Mouse (Mus musculus) T-helper 1 cell (primary cell): ENCODE results near the gene Fgf23.

Experiments used
- in situ Hi-C: fragments of 300-600 bp; cut with MboI, MseI; formaldehyde crosslinking; loops from one replicate; pipeline ENCODE4 v1.15.1; 2025; ENCODE audit warnings: high pct_unique_total_duplicates

Fgf23 gene

GRCm38 (mm10) chr6:127109402-127109930 lies 36.8 kb downstream of the Fgf23 start, which contains the start of gene Tigar:
Gene Tigar (minus strand): TSS chr6:127109557.
- in situ Hi-C loops: no loop called here

DNA sequence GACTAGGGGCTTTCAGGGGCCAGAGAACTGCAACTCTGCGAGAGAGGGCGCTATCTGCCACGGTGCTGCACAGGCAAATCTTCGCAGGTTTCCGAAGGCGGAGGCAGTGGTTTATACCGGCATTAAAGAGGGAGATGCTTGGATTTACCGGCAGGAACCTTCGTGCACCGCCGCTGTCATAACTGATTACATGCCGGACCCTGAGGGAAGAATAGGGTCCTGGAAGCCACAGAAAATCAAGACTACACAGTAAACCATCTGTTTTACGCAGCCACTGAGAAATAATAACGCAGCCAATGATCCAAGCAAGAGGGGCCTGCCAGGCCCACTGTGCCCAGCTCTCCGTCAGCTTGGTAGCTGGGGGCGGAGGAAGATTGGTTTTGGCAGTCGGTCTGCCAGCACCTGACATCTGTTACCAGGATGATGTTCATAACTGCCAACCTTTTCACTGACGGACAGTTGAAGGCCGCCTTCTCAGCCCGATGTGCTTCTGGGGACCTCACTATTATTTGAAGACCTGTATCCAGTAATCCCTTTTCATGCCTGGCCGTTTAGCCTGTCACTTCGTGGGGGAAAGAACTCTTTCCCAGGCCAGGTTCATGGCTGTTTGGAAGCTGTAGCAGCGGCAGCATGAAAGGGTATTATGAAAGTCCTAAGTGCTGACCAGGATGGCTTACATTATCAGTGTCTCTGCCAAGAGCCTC lies 42.2 kb downstream of the Fgf23 start:
- in situ Hi-C loops: no loop called here

- in situ Hi-C loops: no loop called here
Observed at GRCm38 (mm10) chr6:127122221-127122806, 49.6 kb downstream of the Fgf23 start.

- in situ Hi-C loops: no loop called here
Observed at GRCm38 (mm10) chr6:127122996-127123395, 50.3 kb downstream of the Fgf23 start.

DNA sequence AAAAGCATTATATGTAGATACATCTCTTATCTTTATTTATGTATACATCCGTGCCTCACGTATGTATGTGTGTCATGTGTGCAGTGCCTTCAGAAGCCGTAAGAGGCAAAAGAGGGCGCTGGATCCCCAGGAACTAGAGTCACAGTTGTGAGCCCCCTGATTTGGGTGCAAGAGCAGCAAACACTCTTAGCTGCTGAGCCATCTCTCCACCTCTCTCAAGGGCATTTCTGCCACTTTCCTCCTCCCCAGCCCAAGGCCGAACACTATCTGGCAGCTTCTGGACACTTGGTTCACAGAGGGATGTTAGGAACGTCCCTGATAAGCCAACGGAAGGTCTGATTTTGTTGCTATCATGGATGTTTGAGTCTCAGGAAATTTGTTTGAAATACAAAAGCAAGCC lies 50.8 kb downstream of the Fgf23 start:
- in situ Hi-C loops: no loop called here

GRCm38 (mm10) chr6:127129659-127130058 lies 57.0 kb downstream of the Fgf23 start:
- in situ Hi-C loops: no loop called here

- in situ Hi-C loops: no loop called here
Observed at GRCm38 (mm10) chr6:127130377-127130776, 57.7 kb downstream of the Fgf23 start.
